Mouse (Mus musculus) embryonic facial prominence, embryonic 11.5 days (tissue): Measurements from ENCODE around the gene Klk11. TPM values are rescaled to one million over a fixed set of nuclear protein-coding genes. Genes with fewer than 3 reads are reported as not detected.

Experiments used
- ATAC-seq: fragments of 200-750 bp; cut with Nextera tagmentation; replicated peaks from 2 replicates; pipeline ENCODE4 v1.8.0; 2017; ENCODE audit warnings: low read depth; ENCODE audit not compliant: insufficient number of reproducible peaks, low FRiP score, low TSS enrichment
- DNase-seq: peaks from one replicate; pipeline ENCODE4 v3.0.0-alpha.2; 2015; ENCODE audit warnings: low spot score
- H3K27ac ChIP-seq: fragments of 300-500 bp; sonication (generic); replicated peaks from 2 replicates; pipeline ENCODE4 v1.5.1; 2014; ENCODE audit warnings: mild to moderate bottlenecking, low read depth, low read length, control low read depth
- H3K27me3 ChIP-seq: fragments of 300-500 bp; sonication (generic); 2 replicates; pipeline ENCODE4 v1.6.1; 2014; ENCODE audit warnings: mild to moderate bottlenecking, low read length, moderate library complexity, mixed read lengths; ENCODE audit not compliant: control insufficient read depth, insufficient read depth
- H3K36me3 ChIP-seq: fragments of 300-500 bp; sonication (generic); replicated peaks from 2 replicates; pipeline ENCODE4 v1.6.1; 2014; ENCODE audit warnings: low read depth, mild to moderate bottlenecking, low read length, moderate library complexity, mixed read lengths; ENCODE audit not compliant: control insufficient read depth, insufficient read depth
- H3K4me1 ChIP-seq: fragments of 300-500 bp; sonication (generic); 2 replicates; pipeline ENCODE4 v1.6.1; 2014; ENCODE audit warnings: low read length, mixed read lengths; ENCODE audit not compliant: control insufficient read depth, insufficient read depth
- H3K4me2 ChIP-seq: fragments of 300-500 bp; sonication (generic); 2 replicates; pipeline ENCODE4 v1.6.1; 2014; ENCODE audit warnings: low read depth, mild to moderate bottlenecking, control low read depth, low read length, moderate library complexity
- H3K4me3 ChIP-seq: fragments of 300-500 bp; sonication (generic); 2 replicates; pipeline ENCODE4 v1.5.1; 2014; ENCODE audit warnings: low read depth, low read length, control low read depth
- H3K9ac ChIP-seq: fragments of 300-500 bp; sonication (generic); replicated peaks from 2 replicates; pipeline ENCODE4 v1.6.1; 2014; ENCODE audit warnings: mild to moderate bottlenecking, control low read depth, low read length
- H3K9me3 ChIP-seq: fragments of 300-500 bp; sonication (generic); replicated peaks from 2 replicates; pipeline ENCODE4 v1.6.1; 2016; ENCODE audit warnings: mild to moderate bottlenecking, low read length, inconsistent platforms, mixed read lengths; ENCODE audit not compliant: control insufficient read depth
- WGBS: fragments of 180-500 bp; shearing (Covaris S2); extraction: QIAGEN DNeasy Blood & Tissue Kit; methylation state at CpG from one replicate; pipeline ENCODE4 v1.1.7; 2014; 5-methylcytosine and 5-hydroxymethylcytosine counted together
- polyA plus RNA-seq: library from polyadenylated mRNA; unstranded; fragments of >200 nt; fragmentation: Nextera tagmentation; extraction: Ambion mirVana; gene quantifications from 2 replicates; pipeline ENCODE4 v1.2.1, GENCODE M21; 2014

Klk11 gene
- polyA plus RNA-seq, 1 experiment from 2014 or later = not detected

DNA sequence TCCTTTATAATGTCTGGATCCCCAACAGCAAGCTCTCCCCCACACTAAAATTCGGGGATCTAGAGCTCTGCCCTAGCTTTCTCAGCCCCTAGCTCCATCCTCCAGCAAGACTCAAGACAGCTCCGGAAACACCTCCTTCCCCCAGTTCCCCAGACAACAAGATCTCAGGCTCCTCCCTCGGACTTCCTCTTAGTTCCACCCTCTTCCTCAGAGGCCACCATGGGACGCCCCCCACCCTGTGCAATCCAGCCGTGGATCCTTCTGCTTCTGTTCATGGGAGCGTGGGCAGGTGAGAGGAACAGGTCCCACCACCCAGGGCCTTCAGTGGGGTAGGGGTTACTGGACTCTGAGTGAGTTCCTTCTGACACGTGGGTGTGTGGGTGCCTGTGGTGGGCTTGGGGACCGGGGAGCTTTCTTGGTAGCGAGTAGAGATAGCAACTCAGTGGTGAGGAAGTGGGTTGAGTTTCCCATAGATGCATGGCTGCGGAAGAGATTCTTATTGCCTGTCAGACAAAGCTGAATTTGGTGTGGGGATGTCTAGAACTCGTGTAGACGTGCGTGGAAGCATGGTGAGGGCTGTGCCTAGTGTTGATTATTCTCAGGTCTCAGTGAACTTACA lies 23.5 kb downstream of the Klk11 start:
- Histone ChIP-seq H3K9ac (peak overlapping the region; percentile 43), H3K9me3 (no peaks in the 10 kb centered on the region), H3K4me2 (peak overlapping the region; percentile 61), H3K4me3 (peak overlapping the region; percentile 42), H3K27me3 (peaks cover 6% of the 10 kb centered on the region; the same call in 1 of the 2 replicates), H3K4me1 (no peaks in the 10 kb centered on the region), H3K27ac (no peak overlapping the region), H3K36me3 (no peaks in the 10 kb centered on the region)
- ATAC-seq (0 out of 2 replicates have a peak, but pooled peaks have one; percentile 25), DNase-seq (peak; percentile 32)
- 33% methylated on average over 13 of the region's 13 CpGs for WGBS

DNA sequence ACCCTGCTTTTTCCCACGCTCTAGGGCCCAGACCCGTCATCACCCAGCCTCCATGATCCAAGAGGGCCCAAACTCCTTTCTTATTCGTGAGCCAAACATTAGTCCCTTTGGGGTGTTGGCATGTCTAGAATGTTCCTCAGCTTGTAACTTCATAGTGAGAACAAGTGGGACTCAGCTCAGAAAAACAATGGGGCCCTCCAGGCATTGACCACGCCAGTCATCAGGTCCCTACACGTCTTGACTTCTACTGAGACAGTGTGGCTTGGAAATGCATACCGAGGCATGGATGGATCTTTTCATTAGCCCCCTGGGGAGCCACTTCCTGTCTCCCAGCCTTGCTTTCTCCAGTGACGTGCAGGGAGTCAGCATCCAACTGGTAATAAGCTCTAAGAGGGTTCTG lies 25.5 kb downstream of the Klk11 start:
- peaks cover 6% of the 10 kb centered on the region; the same call in 1 of the 2 replicates for H3K27me3 ChIP-seq
- no peak overlapping the region for H3K27ac ChIP-seq
- ATAC-seq = no peak
- no peak overlapping the region for H3K9ac ChIP-seq
- no peak overlapping the region for H3K4me2 ChIP-seq
- 70% methylated on average over 7 of the region's 7 CpGs for WGBS
- H3K4me3 ChIP-seq = no peak overlapping the region
- H3K9me3 ChIP-seq = no peaks in the 10 kb centered on the region
- H3K36me3 ChIP-seq = no peaks in the 10 kb centered on the region
- no peak for DNase-seq
- no peaks in the 10 kb centered on the region for H3K4me1 ChIP-seq

DNA sequence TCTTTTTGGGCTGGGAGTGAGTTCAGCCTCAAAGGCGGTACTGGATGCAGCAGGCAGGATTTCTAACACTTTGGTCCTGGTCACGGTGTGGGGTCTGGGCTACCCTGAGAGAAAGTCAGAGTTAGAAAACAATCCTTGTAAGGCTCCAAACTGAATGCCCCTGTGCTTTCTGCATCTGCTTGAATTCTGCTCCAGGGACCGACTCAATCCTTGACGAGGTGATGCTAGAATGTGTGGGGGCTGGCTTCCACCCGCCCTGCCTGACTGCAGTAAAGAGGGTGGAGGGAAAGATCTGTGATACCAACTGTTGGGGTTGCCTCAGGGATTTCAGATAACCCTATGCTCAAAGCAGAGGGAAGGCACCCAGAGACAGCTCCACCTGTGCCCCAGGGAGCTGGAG lies 36.6 kb downstream of the Klk11 start, which contains the start of gene Klk7:
Gene Klk7 (plus strand): TSS at position 301 of the 400 bp plus-strand sequence.
- no peak for ATAC-seq
- DNase-seq = no peak
- H3K36me3 ChIP-seq = no peaks in the 10 kb centered on the region
- 47% methylated on average over 5 of the region's 5 CpGs for WGBS
- no peak within 1 kb of the TSS for H3K4me3 ChIP-seq
- H3K4me1 ChIP-seq = no peaks in the 10 kb centered on the region
- no peaks in the 10 kb centered on the region for H3K27me3 ChIP-seq
- no peak within 1 kb of the TSS for H3K4me2 ChIP-seq
- no peak within 1 kb of the TSS for H3K27ac ChIP-seq
- H3K9ac ChIP-seq = no peak within 1 kb of the TSS
- no peaks in the 10 kb centered on the region for H3K9me3 ChIP-seq

DNA sequence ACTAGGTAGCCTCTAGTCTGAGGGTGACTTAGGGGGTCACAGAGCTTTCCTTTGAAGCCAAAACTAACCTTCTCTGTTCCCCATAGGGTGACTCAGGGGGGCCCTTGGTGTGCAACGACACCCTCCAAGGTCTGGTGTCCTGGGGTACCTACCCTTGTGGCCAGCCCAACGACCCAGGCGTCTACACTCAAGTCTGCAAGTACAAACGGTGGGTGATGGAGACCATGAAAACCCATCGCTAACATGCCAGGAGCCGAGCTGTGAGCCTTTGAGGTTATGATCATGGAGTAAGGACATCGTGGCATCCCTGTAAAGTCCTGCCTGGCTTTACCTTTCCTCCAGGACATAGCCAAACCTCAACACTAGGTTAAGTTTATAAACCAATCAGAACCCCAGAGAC lies 40.8 kb downstream of the Klk11 start:
- Histone ChIP-seq H3K9ac (no peak overlapping the region), H3K4me1 (no peaks in the 10 kb centered on the region), H3K4me2 (no peak overlapping the region), H3K36me3 (no peaks in the 10 kb centered on the region), H3K4me3 (no peak overlapping the region), H3K27me3 (no peaks in the 10 kb centered on the region), H3K27ac (no peak overlapping the region), H3K9me3 (no peaks in the 10 kb centered on the region)
- ATAC-seq = no peak
- no peak for DNase-seq
- 85% methylated on average over 7 of the region's 7 CpGs for WGBS

DNA sequence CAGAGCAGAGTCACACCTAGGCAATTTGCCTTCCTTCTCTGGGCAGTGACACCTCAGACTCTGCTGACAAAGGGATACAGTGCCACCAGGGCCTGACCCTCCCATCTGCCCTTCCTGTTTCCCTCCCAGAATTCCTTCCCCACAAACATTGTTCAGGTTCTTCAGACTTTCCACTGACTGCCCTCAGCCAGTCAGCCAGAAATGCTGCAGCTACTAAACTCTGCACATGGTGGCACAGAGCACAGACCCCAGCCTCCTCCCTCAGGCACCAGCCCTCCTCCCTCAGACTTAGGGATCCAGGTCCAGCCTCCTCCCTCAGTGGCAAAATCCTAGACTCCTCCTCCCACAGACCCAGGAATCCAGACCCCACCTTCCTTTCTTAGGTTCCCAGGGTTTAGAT lies 42.3 kb downstream of the Klk11 start:
- no peaks in the 10 kb centered on the region for H3K27me3 ChIP-seq
- no peak for DNase-seq
- no peaks in the 10 kb centered on the region for H3K36me3 ChIP-seq
- no peak overlapping the region for H3K4me2 ChIP-seq
- H3K4me1 ChIP-seq = no peaks in the 10 kb centered on the region
- no peak overlapping the region for H3K27ac ChIP-seq
- no peaks in the 10 kb centered on the region for H3K9me3 ChIP-seq
- no peak overlapping the region for H3K9ac ChIP-seq
- no peak for ATAC-seq
- no peak overlapping the region for H3K4me3 ChIP-seq

DNA sequence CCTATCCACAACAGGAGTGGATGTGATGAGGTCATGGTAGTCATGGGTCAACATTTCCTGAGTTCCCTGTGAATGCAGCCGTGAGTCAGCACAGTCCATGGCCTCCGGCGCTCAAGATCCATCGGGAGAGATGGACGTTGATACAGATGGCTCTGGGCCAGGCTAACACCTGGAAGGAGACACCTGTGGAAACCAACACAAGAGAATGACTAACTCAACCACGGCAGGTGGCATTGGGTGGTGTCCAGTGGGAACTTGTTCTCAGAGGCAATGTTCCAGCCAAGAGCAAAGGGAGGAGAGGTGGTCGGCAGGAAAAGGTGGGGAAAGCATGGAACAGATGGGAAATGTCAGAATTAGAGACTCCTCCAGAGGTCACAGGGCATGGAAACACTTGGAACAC lies 47.2 kb downstream of the Klk11 start:
- ATAC-seq = no peak
- Histone ChIP-seq H3K27ac (no peak overlapping the region), H3K4me3 (no peak overlapping the region), H3K27me3 (no peaks in the 10 kb centered on the region), H3K36me3 (no peaks in the 10 kb centered on the region), H3K9ac (no peak overlapping the region), H3K9me3 (no peaks in the 10 kb centered on the region), H3K4me1 (no peaks in the 10 kb centered on the region), H3K4me2 (no peak overlapping the region)
- no peak for DNase-seq
- WGBS = 86% methylated on average over 7 of the region's 7 CpGs

DNA sequence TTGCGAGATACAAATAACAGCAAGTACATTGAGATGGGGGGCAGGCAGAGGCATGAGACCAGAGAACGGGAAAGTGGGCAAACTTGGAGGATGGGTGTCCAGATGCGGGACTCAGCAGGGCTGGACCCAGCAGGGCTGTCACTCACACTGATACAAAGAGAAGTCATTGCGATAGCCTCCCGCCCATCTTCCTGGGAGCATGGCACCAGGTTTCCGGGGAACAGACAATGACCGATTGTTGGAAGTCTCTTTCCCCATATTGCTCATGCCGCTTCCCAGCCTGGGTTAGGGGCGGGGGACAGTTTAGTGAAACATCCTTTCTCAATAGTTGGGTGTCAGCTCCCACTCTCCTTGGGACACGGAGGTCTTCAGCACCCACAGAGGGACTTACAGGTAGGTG lies 49.8 kb downstream of the Klk11 start, which contains the start of gene Klk6:
Gene Klk6 (plus strand): TSS at position 301 of the 400 bp plus-strand sequence.
- DNase-seq (no peak), ATAC-seq (no peak)
- Histone ChIP-seq H3K9ac (no peak within 1 kb of the TSS), H3K4me1 (no peaks in the 10 kb centered on the region), H3K27ac (no peak within 1 kb of the TSS), H3K27me3 (no peaks in the 10 kb centered on the region), H3K9me3 (no peaks in the 10 kb centered on the region), H3K4me2 (no peak within 1 kb of the TSS), H3K36me3 (no peaks in the 10 kb centered on the region), H3K4me3 (no peak within 1 kb of the TSS)
- WGBS = 60% methylated on average over 10 of the region's 10 CpGs

DNA sequence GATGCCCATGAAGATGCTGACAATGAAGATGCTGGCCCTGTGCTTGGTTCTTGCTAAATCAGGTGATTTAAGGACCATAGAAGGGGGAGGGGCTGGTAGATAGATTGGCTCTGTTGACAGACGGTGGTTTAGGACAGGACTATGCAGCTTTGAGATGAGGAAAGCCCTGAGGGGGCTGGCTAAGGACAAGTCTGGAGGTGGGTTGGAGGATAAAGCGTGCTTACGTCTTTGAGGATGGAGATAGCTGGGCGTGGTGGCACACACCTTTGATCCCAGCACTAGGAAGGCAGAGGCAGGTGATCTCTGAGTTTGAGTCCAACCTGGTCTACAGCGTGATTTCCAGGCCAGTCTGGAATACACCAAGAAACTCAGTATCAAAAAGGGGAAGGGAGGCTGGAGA lies 51.7 kb downstream of the Klk11 start:
- Histone ChIP-seq H3K9me3 (no peaks in the 10 kb centered on the region), H3K4me2 (no peak overlapping the region), H3K4me3 (no peak overlapping the region), H3K27ac (no peak overlapping the region), H3K36me3 (no peaks in the 10 kb centered on the region), H3K9ac (no peak overlapping the region), H3K4me1 (no peaks in the 10 kb centered on the region), H3K27me3 (no peaks in the 10 kb centered on the region)
- ATAC-seq (no peak), DNase-seq (no peak)
- WGBS = 88% methylated on average over 5 of the region's 5 CpGs
